Mouse (Mus musculus) liver, embryonic 14.5 days (tissue): ENCODE data around the gene Ptprj. TPM values are rescaled to one million over a fixed set of nuclear protein-coding genes. Genes with fewer than 3 reads are reported as not detected.
A peak's percentile ranks its signal among the peaks of the same experiment; 100 is the strongest.

ENCODE experiments used
- ATAC-seq: fragments of 200-750 bp; cut with Nextera tagmentation; 2 replicates; pipeline ENCODE4 v1.8.0; 2017; ENCODE audit warnings: moderate number of reproducible peaks, mild to moderate bottlenecking, moderate library complexity; ENCODE audit not compliant: insufficient read depth
- DNase-seq, 3 experiments: peaks; one replicate each; pipeline ENCODE4 v3.0.0-alpha.2; 2012 to 2013; ENCODE audit warnings: low read depth in 3 of 3, low spot score in 3 of 3
- H3K27ac ChIP-seq: fragments of 300-500 bp; sonication (generic); 2 replicates; pipeline ENCODE4 v1.5.1; 2014; ENCODE audit warnings: moderate library complexity, mild to moderate bottlenecking, control low read depth, inconsistent platforms
- H3K27me3 ChIP-seq: fragments of 300-500 bp; sonication (generic); 2 replicates; pipeline ENCODE4 v1.6.1; 2014; ENCODE audit warnings: mild to moderate bottlenecking, low read length, moderate library complexity; ENCODE audit not compliant: control insufficient read depth, insufficient read depth
- H3K36me3 ChIP-seq: fragments of 300-500 bp; sonication (generic); replicated peaks from 2 replicates; pipeline ENCODE4 v1.6.1; 2014; ENCODE audit warnings: low read depth; ENCODE audit not compliant: control insufficient read depth, insufficient read depth
- H3K4me1 ChIP-seq, 2 experiments: fragments of 200-500 bp in 1 of 2; fragments of 300-500 bp in 1 of 2; sonication (generic) in 1 of 2; replicated peaks; 2 replicates each; pipeline ENCODE4 v1.6.1; 2012 to 2014; ENCODE audit warnings: antibody characterized with exemption in 1 of 2, inconsistent platforms in 1 of 2, low read length in 1 of 2; ENCODE audit not compliant: control insufficient read depth in 2 of 2, insufficient read depth in 2 of 2
- H3K4me2 ChIP-seq: fragments of 300-500 bp; sonication (generic); 2 replicates; pipeline ENCODE4 v1.6.1; 2014; ENCODE audit warnings: low read depth, mild to moderate bottlenecking, control low read depth, moderate library complexity
- H3K4me3 ChIP-seq, 2 experiments: fragments of 200-500 bp in 1 of 2; fragments of 300-500 bp in 1 of 2; sonication (generic) in 1 of 2; 2 replicates each; pipeline ENCODE4 v1.5.1; 2012 to 2014; ENCODE audit warnings: low read depth in 2 of 2, low read length in 2 of 2, mild to moderate bottlenecking in 2 of 2, control low read depth in 1 of 2, inconsistent platforms in 1 of 2, moderate library complexity in 1 of 2; ENCODE audit not compliant: insufficient read depth in 1 of 2
- H3K9ac ChIP-seq: fragments of 300-500 bp; sonication (generic); replicated peaks from 2 replicates; pipeline ENCODE4 v1.6.1; 2014; ENCODE audit warnings: mild to moderate bottlenecking, control low read depth, moderate library complexity
- H3K9me3 ChIP-seq: fragments of 300-500 bp; sonication (generic); 2 replicates; pipeline ENCODE4 v1.6.1; 2016; ENCODE audit warnings: low read length, mixed read lengths; ENCODE audit not compliant: control insufficient read depth
- CTCF ChIP-seq: IDR thresholded peaks from 2 replicates; pipeline ENCODE4 v1.5.1; 2016; ENCODE audit warnings: antibody characterized with exemption, low read depth, control low read depth
- EP300 ChIP-seq: IDR thresholded peaks from 2 replicates; pipeline ENCODE4 v1.6.1; 2016; ENCODE audit warnings: antibody characterized with exemption, low read depth
- WGBS: fragments of 180-500 bp; shearing (Covaris S2); extraction: QIAGEN DNeasy Blood & Tissue Kit; methylation state at CpG from one replicate; pipeline ENCODE4 v1.1.7; 2014; ENCODE audit not compliant: insufficient replicate concordance; 5-methylcytosine and 5-hydroxymethylcytosine counted together
- polyA plus RNA-seq, 2 experiments: library from polyadenylated mRNA; depleted of rRNA in 1 of 2; stranded (reverse) in 1 of 2; unstranded in 1 of 2; fragments of >200 nt; fragmentation: Nextera tagmentation in 1 of 2; extraction: Ambion mirVana in 1 of 2; gene quantifications; 2 replicates each; pipeline versions ENCODE4 v1.2.1 to v1.2.3; 2012 to 2014

Ptprj gene
- polyA plus RNA-seq, 2 experiments: 2.6 to 2.7 TPM

DNA sequence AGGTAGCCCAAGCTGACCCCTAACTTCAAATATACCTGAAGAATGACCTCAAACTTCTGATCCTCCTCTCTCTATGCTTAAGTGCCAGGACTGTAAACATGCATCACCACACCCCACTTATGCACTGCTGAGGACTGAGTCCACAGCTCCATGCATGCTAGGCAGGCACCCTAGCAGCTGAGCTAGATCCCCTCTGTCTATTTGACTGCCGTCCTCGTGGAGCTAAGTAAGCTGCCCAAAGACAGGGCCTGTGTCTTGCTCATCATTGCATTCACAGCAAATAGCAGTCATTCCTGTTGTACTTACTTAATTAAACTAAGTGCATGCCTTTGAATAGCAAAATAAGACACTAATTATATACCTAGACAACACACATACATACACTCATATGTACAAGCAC is 2.4 kb upstream of the Ptprj start:
- DNase-seq (no peak), ATAC-seq (no peak)
- no peak overlapping the region for H3K4me3 ChIP-seq
- H3K9ac ChIP-seq: no peak overlapping the region
- WGBS: 60% methylated on average over 2 of the region's 2 CpGs
- H3K4me2 ChIP-seq: no peak overlapping the region
- no peaks in the 10 kb centered on the region for H3K9me3 ChIP-seq
- H3K27me3 ChIP-seq: no peaks in the 10 kb centered on the region; the same call in 1 of the 2 replicates
- no peak for TF ChIP-seq EP300
- TF ChIP-seq CTCF: no peak
- H3K36me3 ChIP-seq: no peaks in the 10 kb centered on the region
- no peak overlapping the region for H3K27ac ChIP-seq
- peaks cover 0 to 15% of the 10 kb centered on the region in 2 experiments; a peak in 2 of 4 replicates for H3K4me1 ChIP-seq

DNA sequence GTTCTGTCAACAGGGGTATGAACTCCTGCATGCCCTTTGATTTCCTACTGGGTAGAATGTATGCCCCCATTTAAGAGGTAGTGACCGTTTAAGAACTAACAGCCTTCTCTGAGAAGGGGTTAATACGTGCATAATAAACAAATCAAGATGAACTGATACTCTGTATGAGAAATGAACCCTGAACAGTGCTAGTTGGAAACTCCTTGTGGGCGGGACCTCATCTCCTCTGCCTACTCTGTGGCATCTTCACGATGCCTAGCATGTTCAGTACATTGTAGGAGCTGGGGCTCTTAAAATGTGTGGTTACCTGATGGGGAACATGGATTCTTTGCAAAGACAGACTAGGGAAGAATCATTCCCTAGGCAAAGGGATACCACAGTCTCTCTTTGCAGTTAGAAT is 1.9 kb upstream of the Ptprj start:
- 56% methylated on average over 4 of the region's 4 CpGs for WGBS
- Histone ChIP-seq H3K36me3 (no peaks in the 10 kb centered on the region), H3K9me3 (no peaks in the 10 kb centered on the region), H3K4me1 (peaks cover 0 to 18% of the 10 kb centered on the region in 2 experiments; a peak in 2 of 4 replicates), H3K9ac (no peak overlapping the region), H3K4me3 (no peak overlapping the region), H3K4me2 (no peak overlapping the region), H3K27ac (no peak overlapping the region), H3K27me3 (no peaks in the 10 kb centered on the region; the same call in 1 of the 2 replicates)
- no peak for ATAC-seq
- no peak for DNase-seq
- TF ChIP-seq CTCF: no peak
- TF ChIP-seq EP300: no peak

DNA sequence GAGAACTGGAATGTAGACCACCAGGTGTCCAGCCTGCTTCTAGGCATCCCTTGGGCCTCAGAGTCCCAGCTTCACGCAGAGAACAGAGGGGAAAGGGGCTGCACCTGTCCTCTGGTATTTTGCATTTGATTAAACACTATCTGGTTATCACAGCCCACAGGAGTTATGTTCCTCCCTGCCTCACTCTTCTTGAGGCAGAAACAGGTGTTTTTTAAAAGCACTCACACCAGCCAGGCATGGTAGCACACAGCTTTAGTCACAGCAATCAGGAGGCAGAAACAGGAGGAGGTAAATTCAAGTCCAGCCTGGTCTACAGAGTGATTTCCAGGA is 1.3 kb upstream of the Ptprj start:
- no peaks in the 10 kb centered on the region for H3K9me3 ChIP-seq
- H3K36me3 ChIP-seq: no peaks in the 10 kb centered on the region
- H3K4me1 ChIP-seq: peaks cover 0 to 21% of the 10 kb centered on the region in 2 experiments; a peak in 2 of 4 replicates
- DNase-seq (no peak), ATAC-seq (no peak)
- no peak overlapping the region for H3K4me3 ChIP-seq
- WGBS: 26% methylated on average over 1 of the region's 1 CpGs
- no peak overlapping the region for H3K27ac ChIP-seq
- H3K4me2 ChIP-seq: no peak overlapping the region
- no peaks in the 10 kb centered on the region; the same call in 1 of the 2 replicates for H3K27me3 ChIP-seq
- no peak overlapping the region for H3K9ac ChIP-seq
- TF ChIP-seq EP300 (no peak), CTCF (no peak)

DNA sequence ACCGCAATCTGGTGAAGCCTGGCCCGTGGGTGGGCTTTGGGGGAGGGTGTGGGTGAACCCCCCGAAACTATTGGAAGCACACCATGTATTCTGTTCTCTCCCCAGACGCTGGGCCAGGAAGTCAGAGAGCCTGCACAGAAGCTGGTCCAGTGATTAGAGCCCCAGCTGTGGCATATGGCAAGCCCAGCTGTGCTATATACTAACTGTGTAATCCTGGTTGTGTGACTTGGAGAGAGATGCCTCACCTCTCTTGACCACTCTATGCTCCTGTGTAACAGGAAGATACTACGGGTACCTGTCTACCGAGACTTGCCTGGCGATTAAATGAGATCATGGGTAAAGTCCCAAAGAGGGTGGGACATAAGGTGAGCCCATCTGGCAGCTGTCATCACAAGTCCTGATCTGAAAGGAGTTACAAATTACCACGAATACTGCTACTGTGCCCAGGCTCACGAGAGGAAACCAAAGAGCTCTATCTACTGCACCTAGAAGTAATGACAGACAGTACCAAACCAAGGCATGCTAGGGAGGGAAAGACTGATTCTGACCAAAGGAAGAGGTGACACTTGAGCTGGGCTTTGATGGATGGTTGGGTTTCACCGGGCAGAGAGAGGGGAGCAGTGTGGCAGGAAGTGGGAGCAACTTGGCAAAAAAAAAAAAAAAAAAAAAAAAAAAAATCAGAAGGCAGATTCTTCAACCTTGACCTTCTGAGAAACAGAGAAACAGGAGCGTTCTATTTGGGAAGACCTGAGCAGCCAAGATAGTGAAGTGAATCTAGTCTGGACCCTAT is 754 bp upstream of the Ptprj start:
- DNase-seq: no peak
- TF ChIP-seq EP300 (no peak), CTCF (no peak)
- Histone ChIP-seq H3K4me3 (peak overlapping the region; percentile 67 to 95), H3K9ac (peak overlapping the region; percentile 89), H3K36me3 (no peaks in the 10 kb centered on the region), H3K27ac (no peak overlapping the region), H3K27me3 (no peaks in the 10 kb centered on the region; the same call in 1 of the 2 replicates), H3K4me2 (peak overlapping the region; percentile 100), H3K4me1 (peaks cover 0 to 23% of the 10 kb centered on the region in 2 experiments; a peak in 3 of 4 replicates), H3K9me3 (no peaks in the 10 kb centered on the region)
- 5% methylated on average over 11 of the region's 11 CpGs for WGBS
- ATAC-seq: peak; percentile 12

DNA sequence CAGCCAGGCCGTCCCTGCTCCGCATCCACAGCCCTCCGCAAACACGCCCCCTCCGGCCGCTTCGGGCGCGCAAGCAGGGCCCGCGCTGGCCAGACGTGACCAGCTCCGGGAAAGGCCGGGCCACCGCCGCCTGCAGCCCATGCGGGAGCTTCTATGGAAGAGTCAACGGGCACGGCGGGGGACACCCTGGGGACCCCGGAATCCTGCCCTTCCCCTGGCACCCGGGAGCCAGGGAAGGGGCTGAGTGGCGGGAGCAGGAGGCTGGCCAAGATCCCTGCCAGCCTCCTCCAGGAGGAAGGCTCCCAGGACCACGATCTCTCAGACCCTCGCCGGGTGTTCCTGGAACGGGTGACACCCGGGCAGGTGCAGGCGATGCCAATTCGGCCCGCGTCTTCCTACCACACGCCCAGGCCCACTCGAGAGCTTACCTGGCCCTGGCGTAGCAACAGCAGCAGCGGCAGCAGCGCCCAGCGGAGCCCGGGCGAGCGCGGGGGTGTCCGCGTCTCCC is 665 bp downstream of the Ptprj start:
- Histone ChIP-seq H3K4me1 (peaks cover 9 to 33% of the 10 kb centered on the region in 2 experiments), H3K4me2 (peak overlapping the region; percentile 100), H3K27me3 (no peaks in the 10 kb centered on the region), H3K9me3 (no peaks in the 10 kb centered on the region), H3K27ac (peak overlapping the region; percentile 46), H3K4me3 (peak overlapping the region; percentile 67 to 95), H3K9ac (peak overlapping the region; percentile 89), H3K36me3 (no peaks in the 10 kb centered on the region)
- DNase-seq (no peak), ATAC-seq (peak; percentile 56)
- under 1% methylated on average over 44 of the region's 44 CpGs for WGBS
- no peak for TF ChIP-seq EP300
- peak; percentile 50 for TF ChIP-seq CTCF
